Mouse (Mus musculus): ENCODE measurements around the gene Ogfrl1.

- TF ChIP-seq EP300 (IDR thresholded peaks at IDR 0.05; ENCODE audit: low read depth in 1 of 2, low read length in 2 of 2), result no peak
- no peak for TF ChIP-seq CTCF (IDR thresholded peaks at IDR 0.05 in 2 of 3, conservative IDR thresholded peaks at IDR 0.05 in 1 of 3; ENCODE audit: control insufficient read depth in 1 of 3, insufficient read depth in 1 of 3, low read depth in 2 of 3, low read length in 3 of 3, poor library complexity in 1 of 3, severe bottlenecking in 1 of 3)
- no peak for TF ChIP-seq POLR2A (IDR thresholded peaks at IDR 0.05; ENCODE audit: control insufficient read depth in 1 of 2, insufficient read depth in 1 of 2, low read depth in 1 of 2, low read length in 2 of 2, poor library complexity in 1 of 2)
- TF ChIP-seq MAFK (IDR thresholded peaks at IDR 0.05; ENCODE audit: borderline replicate concordance, low read depth, low read length), result no peak
- TF ChIP-seq USF1 (IDR thresholded peaks at IDR 0.05; ENCODE audit: low read depth, low read length), result no peak
- TF ChIP-seq ETS1 (IDR thresholded peaks at IDR 0.05; ENCODE audit: low read depth, low read length), result no peak
Observed at GRCm38 (mm10) chr1:23342224-23342623, 55.3 kb downstream of the Ogfrl1 start.

All from MEL (cell line).